ENCODE assay signal across 21 mouse cellular contexts in genomic region chr4:109266744-109267143, GRCm38 (mm10). TPM values are rescaled to one million over a fixed set of nuclear protein-coding genes. Genes with fewer than 3 reads are reported as not detected.
"Had no signal": no experiment of that assay in that cellular context is flagged by ENCODE, and none has a peak within 500 bp of the region (broad histone marks: within the 10 kb centered on the region; RNA-seq: fewer than 3 reads in every experiment).

No protein-coding gene starts in this region.

- H3K4me2 ChIP-seq: limb, embryonic 13.5 days; liver, embryonic 13.5 days; lung, embryonic 14.5 days; midbrain, embryonic 12.5 days; neural tube, embryonic 13.5 days; stomach, embryonic 15.5 days had no signal

- H3K36me3 ChIP-seq: limb, embryonic 10.5 days; limb, embryonic 13.5 days; liver, embryonic 13.5 days; midbrain, embryonic 12.5 days; neural tube, embryonic 13.5 days; stomach, embryonic 15.5 days had no signal

- H3K27ac ChIP-seq: layer of hippocampus, adult 2 months; limb, embryonic 10.5 days; limb, embryonic 13.5 days; liver, embryonic 13.5 days; macrophage; midbrain, embryonic 12.5 days; neural tube, embryonic 13.5 days; stomach, embryonic 15.5 days had no signal

- DNase-seq: layer of hippocampus, adult 9-11 months; liver; liver, embryonic 13.5 days; lung, embryonic 14.5 days; retina, postnatal 1 day; right cerebral cortex, postnatal 25 days; spleen, adult 18-20 months; thymus, postnatal 25 days had no signal

- H3K9me3 ChIP-seq: limb, embryonic 10.5 days; limb, embryonic 13.5 days; liver, embryonic 13.5 days; midbrain, embryonic 12.5 days; neural tube, embryonic 13.5 days; stomach, embryonic 15.5 days had no signal

- H3K4me1 ChIP-seq: limb, embryonic 13.5 days; midbrain, embryonic 12.5 days; neural tube, embryonic 13.5 days; stomach, embryonic 15.5 days had no signal

- H3K4me3 ChIP-seq: layer of hippocampus, adult 2 months; limb, embryonic 10.5 days; limb, embryonic 13.5 days; liver, embryonic 13.5 days; midbrain, embryonic 12.5 days; myocyte; neural tube, embryonic 13.5 days; stomach, embryonic 15.5 days had no signal

- ATAC-seq: intestine, postnatal 0 days; lung, postnatal 0 days; midbrain, embryonic 16.5 days had no signal

- H3K27me3 ChIP-seq: limb, embryonic 13.5 days; liver, embryonic 13.5 days; midbrain, embryonic 12.5 days; neural tube, embryonic 13.5 days; stomach, embryonic 15.5 days had no signal

- H3K9ac ChIP-seq: limb, embryonic 13.5 days; liver, embryonic 13.5 days; lung, embryonic 14.5 days; midbrain, embryonic 12.5 days; neural tube, embryonic 13.5 days; stomach, embryonic 15.5 days had no signal

RNA-seq across cellular contexts. Expression of gene Calr4, which starts 32.5 kb away (rescaled TPM):
- polyA plus RNA-seq: large intestine, adult 2 months; limb, embryonic 10.5 days; limb, embryonic 13.5 days; liver, embryonic 13.5 days; liver, embryonic 16.5 days; lung, embryonic 14.5 days; macrophage had no signal
